Mouse (Mus musculus) retina, embryonic 14.5 days (tissue): ENCODE results near the gene Asb6.

Experiments
- DNase-seq: peaks from one replicate; pipeline ENCODE4 v3.0.0-alpha.2; 2015; ENCODE audit warnings: low spot score

Asb6 gene

GRCm38 (mm10) chr2:30796382-30796781 is 33.8 kb downstream of the Asb6 start:
- peak; percentile 88 for DNase-seq

GRCm38 (mm10) chr2:30795889-30796275 is 34.3 kb downstream of the Asb6 start:
- no peak for DNase-seq

- no peak for DNase-seq
These were observed 34.8 kb downstream of the Asb6 start for GRCm38 (mm10) chr2:30795271-30795888.

- peak; percentile 95 for DNase-seq
These were observed 35.7 kb downstream of the Asb6 start for GRCm38 (mm10) chr2:30794179-30795108.

GRCm38 (mm10) chr2:30792061-30792460 is 38.1 kb downstream of the Asb6 start:
- DNase-seq: no peak

- DNase-seq: no peak
These were observed 42.7 kb downstream of the Asb6 start for GRCm38 (mm10) chr2:30787466-30787865.

GRCm38 (mm10) chr2:30784078-30784994 is 45.8 kb downstream of the Asb6 start:
- no peak for DNase-seq

- DNase-seq: peak; percentile 77
These were observed 46.8 kb downstream of the Asb6 start for GRCm38 (mm10) chr2:30783346-30783745.

- DNase-seq: no peak
These were observed 47.5 kb downstream of the Asb6 start for GRCm38 (mm10) chr2:30782312-30783290.

GRCm38 (mm10) chr2:30779241-30779640 is 50.9 kb downstream of the Asb6 start:
- peak; percentile 64 for DNase-seq

- DNase-seq: no peak
These were observed 51.9 kb downstream of the Asb6 start for GRCm38 (mm10) chr2:30778235-30778634.

GRCm38 (mm10) chr2:30777266-30777665 is 52.9 kb downstream of the Asb6 start:
- DNase-seq: no peak

- DNase-seq: no peak
These were observed 54.2 kb downstream of the Asb6 start for GRCm38 (mm10) chr2:30775955-30776354.

- DNase-seq: no peak
These were observed 56.7 kb downstream of the Asb6 start for GRCm38 (mm10) chr2:30773313-30774005.
